Comparison of ENCODE assay signal across 9 mouse cellular contexts in the genomic region with DNA sequence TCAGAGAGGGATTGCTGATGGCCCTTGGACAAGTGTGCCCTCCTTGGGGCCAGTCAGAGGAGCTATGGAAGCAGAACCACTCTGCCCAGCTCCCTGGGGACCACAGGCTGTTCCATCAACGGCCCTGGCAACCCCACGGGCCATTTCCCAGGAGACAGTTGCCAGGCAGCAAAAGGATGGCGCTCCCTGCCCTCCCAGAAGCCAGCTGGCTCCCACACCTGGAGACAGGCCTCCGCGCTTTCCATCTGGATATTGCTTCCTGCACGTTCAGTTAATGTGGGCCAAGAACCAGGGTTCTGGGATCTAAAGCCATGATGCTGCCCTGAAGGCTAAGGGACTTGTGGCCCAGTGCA. TPM values are rescaled to one million over a fixed set of nuclear protein-coding genes. Genes with fewer than 3 reads are reported as not detected.
DNase-seq lines count a peak whose midpoint lies in the region; ATAC-seq and TF ChIP-seq lines count a peak whose summit lies in the region.
"Had no signal": no experiment of that assay in that cellular context is flagged by ENCODE, and none has a peak within 500 bp of the region (broad histone marks: within the 10 kb centered on the region; RNA-seq: fewer than 3 reads in every experiment).

No protein-coding gene starts in this region.

- no peaks in the 10 kb centered on the region for H3K27me3 ChIP-seq in heart, embryonic 16.5 days (ENCODE audit: control insufficient read depth, insufficient read depth, low read length)
- H3K27me3 ChIP-seq in lung, postnatal 0 days (replicated peaks; ENCODE audit: insufficient read depth, low read length): no peaks in the 10 kb centered on the region
- H3K27me3 ChIP-seq in hindbrain, embryonic 15.5 days: no peaks in the 10 kb centered on the region
- H3K27me3 ChIP-seq in midbrain, postnatal 0 days (ENCODE audit: insufficient read depth, low read length): no peaks in the 10 kb centered on the region

- intact Hi-C loops in heart, postnatal 14 days (cut with DNase I): no loop called here

- H3K4me2 ChIP-seq in heart, embryonic 16.5 days (ENCODE audit: low read depth, low read length): no peak overlapping the region
- H3K4me2 ChIP-seq in lung, postnatal 0 days (replicated peaks; ENCODE audit: low read depth, low read length): no peak overlapping the region
- H3K4me2 ChIP-seq in hindbrain, embryonic 15.5 days: no peak overlapping the region
- no peak overlapping the region for H3K4me2 ChIP-seq in midbrain, postnatal 0 days (ENCODE audit: low read depth, low read length, poor library complexity, severe bottlenecking)

- peaks cover 24% of the 10 kb centered on the region for H3K4me1 ChIP-seq in heart, embryonic 16.5 days (ENCODE audit: control insufficient read depth, insufficient read depth, low read length)
- peaks cover 11% of the 10 kb centered on the region for H3K4me1 ChIP-seq in lung, postnatal 0 days (ENCODE audit: insufficient read depth, low read depth, low read length)
- H3K4me1 ChIP-seq in hindbrain, embryonic 15.5 days (replicated peaks): peaks cover 51% of the 10 kb centered on the region
- peaks cover 4% of the 10 kb centered on the region; the same call in 1 of the 2 replicates for H3K4me1 ChIP-seq in midbrain, postnatal 0 days (ENCODE audit: insufficient read depth, low read length)

- TF ChIP-seq CTCF in lung, postnatal 0 days (IDR thresholded peaks at IDR 0.05): no peak
- TF ChIP-seq CTCF in midbrain, postnatal 0 days (IDR thresholded peaks at IDR 0.05): no peak

- peak overlapping the region; percentile 5; the same call in 1 of the 2 replicates for H3K27ac ChIP-seq in heart, embryonic 16.5 days (ENCODE audit: low read length)
- peak overlapping the region; percentile 66 for H3K27ac ChIP-seq in lung, postnatal 0 days (ENCODE audit: low read length)
- H3K27ac ChIP-seq in hindbrain, embryonic 15.5 days (replicated peaks): peak overlapping the region; percentile 40
- 0 out of 2 replicates have a peak overlapping the region, but pooled peaks have one; percentile 32 for H3K27ac ChIP-seq in midbrain, postnatal 0 days (ENCODE audit: low read depth, low read length)

- H3K9ac ChIP-seq in heart, embryonic 16.5 days (ENCODE audit: low read length): no peak overlapping the region
- no peak overlapping the region for H3K9ac ChIP-seq in lung, postnatal 0 days (replicated peaks; ENCODE audit: low read depth)
- no peak overlapping the region for H3K9ac ChIP-seq in hindbrain, embryonic 15.5 days
- H3K9ac ChIP-seq in midbrain, postnatal 0 days (replicated peaks; ENCODE audit: low read length, poor library complexity, severe bottlenecking): no peak overlapping the region

- WGBS in heart, embryonic 16.5 days: 85% methylated on average over 6 of the region's 6 CpGs
- 76% methylated on average over 6 of the region's 6 CpGs for WGBS in lung, postnatal 0 days
- WGBS in hindbrain, embryonic 15.5 days: 44% methylated on average over 6 of the region's 6 CpGs
- 60% methylated on average over 6 of the region's 6 CpGs for WGBS in midbrain, postnatal 0 days

- TF ChIP-seq EP300 in lung, postnatal 0 days (IDR thresholded peaks at IDR 0.05): no peak

- no peak for ATAC-seq in heart, embryonic 16.5 days (replicated peaks; ENCODE audit: extremely low read depth, insufficient read depth, low FRiP score)
- no peak for ATAC-seq in lung, postnatal 0 days
- ATAC-seq in hindbrain, embryonic 15.5 days (ENCODE audit: low FRiP score, low read depth): no peak
- ATAC-seq in midbrain, postnatal 0 days (ENCODE audit: low FRiP score): no peak

- no peak overlapping the region for H3K4me3 ChIP-seq in heart, embryonic 16.5 days (ENCODE audit: low read length)
- H3K4me3 ChIP-seq in lung, postnatal 0 days (ENCODE audit: low read depth, low read length): no peak overlapping the region
- H3K4me3 ChIP-seq in hindbrain, embryonic 15.5 days: no peak overlapping the region
- no peak overlapping the region for H3K4me3 ChIP-seq in midbrain, postnatal 0 days (ENCODE audit: low read depth, low read length)

- no peaks in the 10 kb centered on the region for H3K9me3 ChIP-seq in heart, embryonic 16.5 days (replicated peaks; ENCODE audit: control insufficient read depth, low read length)
- H3K9me3 ChIP-seq in lung, postnatal 0 days (ENCODE audit: low read length): no peaks in the 10 kb centered on the region
- no peaks in the 10 kb centered on the region for H3K9me3 ChIP-seq in hindbrain, embryonic 15.5 days
- H3K9me3 ChIP-seq in midbrain, postnatal 0 days (ENCODE audit: low read length): no peaks in the 10 kb centered on the region

- H3K36me3 ChIP-seq in heart, embryonic 16.5 days (ENCODE audit: control insufficient read depth, insufficient read depth): peaks cover 32% of the 10 kb centered on the region
- H3K36me3 ChIP-seq in lung, postnatal 0 days (ENCODE audit: insufficient read depth, low read length): peaks cover 9% of the 10 kb centered on the region; the same call in 1 of the 2 replicates
- peaks cover 38% of the 10 kb centered on the region for H3K36me3 ChIP-seq in hindbrain, embryonic 15.5 days
- H3K36me3 ChIP-seq in midbrain, postnatal 0 days (ENCODE audit: insufficient read depth, low read length): peaks cover 43% of the 10 kb centered on the region

- no peak for DNase-seq in heart, postnatal 14 days
- no peak for DNase-seq in lung, postnatal 0 days (ENCODE audit: low spot score)
- DNase-seq in lung, postnatal 4 days: no peak
- DNase-seq in midbrain, postnatal 0 days (ENCODE audit: low spot score): peak; percentile 71
- no peak for DNase-seq in spleen, adult 18-20 months
- DNase-seq in ovary, postnatal 14 days (ENCODE audit: low spot score): no peak
- DNase-seq: retina, postnatal 1 day had no signal

RNA-seq across cellular contexts. Expression of a gene that starts 11.8 kb away (rescaled TPM):
- 16.3 and 17.9 TPM in 2 replicates for polyA plus RNA-seq in heart, embryonic 16.5 days (2015; fragmentation: Nextera tagmentation; extraction: Ambion mirVana)
- 10 to 100 TPM; 31.6 to 31.9 TPM for total RNA-seq in heart, postnatal 14 days (2021)
- polyA plus RNA-seq in lung, postnatal 0 days (2015; fragmentation: Nextera tagmentation; extraction: Ambion mirVana): 18.2 and 19.8 TPM in 2 replicates
- 84.6 and 85.2 TPM in 2 replicates for polyA plus RNA-seq in hindbrain, embryonic 15.5 days (2015; fragmentation: Nextera tagmentation; extraction: Ambion mirVana)
- total RNA-seq in midbrain, postnatal 0 days (2014; rRNA removed): 196 and 204 TPM in 2 replicates
- polyA plus RNA-seq in midbrain, postnatal 0 days (2015; fragmentation: Nextera tagmentation; extraction: Ambion mirVana): 52.0 and 56.6 TPM in 2 replicates

RNA-seq across cellular contexts. Expression of a gene that starts 29.9 kb away (rescaled TPM):
- 6.2 and 7.7 TPM in 2 replicates for polyA plus RNA-seq in heart, embryonic 16.5 days (2015; fragmentation: Nextera tagmentation; extraction: Ambion mirVana)
- total RNA-seq in heart, postnatal 14 days (2021): 10 to 100 TPM; 18.1 to 22.4 TPM
- polyA plus RNA-seq in lung, postnatal 0 days (2015; fragmentation: Nextera tagmentation; extraction: Ambion mirVana): 23.1 and 25.5 TPM in 2 replicates
- 28.4 and 28.8 TPM in 2 replicates for polyA plus RNA-seq in hindbrain, embryonic 15.5 days (2015; fragmentation: Nextera tagmentation; extraction: Ambion mirVana)
- total RNA-seq in midbrain, postnatal 0 days (2014; rRNA removed): 55.6 and 56.6 TPM in 2 replicates
- 20.1 and 22.5 TPM in 2 replicates for polyA plus RNA-seq in midbrain, postnatal 0 days (2015; fragmentation: Nextera tagmentation; extraction: Ambion mirVana)

Comparison
In these comparisons a context has a peak if more than half of its experiments do, and no peak if none do; other contexts are left out.
1. H3K27ac ChIP-seq: peak in every context shown above with its lines; median percentile 66 in lung, postnatal 0 days; 40 in hindbrain, embryonic 15.5 days; 32 in midbrain, postnatal 0 days; 5 in heart, embryonic 16.5 days.